Mouse (Mus musculus): Measurements from ENCODE around the gene Abcb9.

DNA sequence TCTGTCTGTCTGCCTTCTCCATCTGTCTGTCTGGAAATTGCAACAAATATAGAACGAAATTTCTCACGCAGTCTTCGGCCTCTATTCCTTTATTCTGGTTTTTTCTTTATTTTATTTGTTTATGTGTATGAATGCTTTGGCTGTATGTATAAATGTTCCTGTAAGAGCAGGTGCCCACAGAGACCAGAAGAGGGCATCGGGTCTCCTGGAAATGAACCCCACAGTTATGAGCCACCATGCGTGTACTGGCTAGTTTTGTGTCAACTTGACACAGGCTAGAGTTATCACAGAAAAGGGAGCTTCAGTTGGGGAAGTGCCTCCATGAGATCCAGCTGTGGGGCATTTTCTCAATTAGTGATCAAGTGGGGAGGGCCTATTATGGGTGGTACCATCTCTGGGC, 51.6 kb downstream of the Abcb9 start:
- peak; percentile 38; the same call in 1 of the 2 replicates for TF ChIP-seq CTCF (IDR thresholded peaks at IDR 0.05; ENCODE audit: low read depth)
- no peak for TF ChIP-seq EP300 (IDR thresholded peaks at IDR 0.05; ENCODE audit: low read depth)
